Mouse (Mus musculus) neural tube, embryonic 11.5 days (tissue): Measurements from ENCODE around the gene Prkar2a. TPM values are rescaled to one million over a fixed set of nuclear protein-coding genes. Genes with fewer than 3 reads are reported as not detected.

Source experiments
- ATAC-seq: fragments of 200-750 bp; cut with Nextera tagmentation; 2 replicates; pipeline ENCODE4 v1.8.0; 2017; ENCODE audit warnings: moderate number of reproducible peaks, mild to moderate bottlenecking, moderate TSS enrichment, moderate library complexity; ENCODE audit not compliant: insufficient read depth, low FRiP score, low TSS enrichment
- DNase-seq: peaks from one replicate; pipeline ENCODE4 v3.0.0-alpha.2; 2015; ENCODE audit warnings: low spot score
- H3K27ac ChIP-seq: fragments of 300-500 bp; sonication (generic); 2 replicates; pipeline ENCODE4 v1.5.1; 2014; ENCODE audit warnings: low read depth, mild to moderate bottlenecking, low read length
- H3K27me3 ChIP-seq: fragments of 300-500 bp; sonication (generic); 2 replicates; pipeline ENCODE4 v1.6.1; 2014; ENCODE audit warnings: mild to moderate bottlenecking, low read length, mixed read lengths; ENCODE audit not compliant: control insufficient read depth, insufficient read depth
- H3K36me3 ChIP-seq: fragments of 300-500 bp; sonication (generic); 2 replicates; pipeline ENCODE4 v1.6.1; 2014; ENCODE audit warnings: mild to moderate bottlenecking, low read length, moderate library complexity, mixed read lengths; ENCODE audit not compliant: control insufficient read depth, insufficient read depth
- H3K4me1 ChIP-seq: fragments of 300-500 bp; sonication (generic); 2 replicates; pipeline ENCODE4 v1.6.1; 2014; ENCODE audit warnings: low read length, mixed read lengths; ENCODE audit not compliant: control insufficient read depth, insufficient read depth
- H3K4me2 ChIP-seq: fragments of 300-500 bp; sonication (generic); 2 replicates; pipeline ENCODE4 v1.6.1; 2014; ENCODE audit warnings: low read depth, mild to moderate bottlenecking, moderate library complexity
- H3K4me3 ChIP-seq: fragments of 300-500 bp; sonication (generic); 2 replicates; pipeline ENCODE4 v1.5.1; 2014; ENCODE audit warnings: low read depth, low read length
- H3K9ac ChIP-seq: fragments of 300-500 bp; sonication (generic); 2 replicates; pipeline ENCODE4 v1.6.1; 2014; ENCODE audit warnings: mild to moderate bottlenecking, low read length
- H3K9me3 ChIP-seq: fragments of 300-500 bp; sonication (generic); 2 replicates; pipeline ENCODE4 v1.6.1; 2016; ENCODE audit warnings: low read length; ENCODE audit not compliant: control insufficient read depth
- WGBS: fragments of 180-500 bp; shearing (Covaris S2); extraction: QIAGEN DNeasy Blood & Tissue Kit; methylation state at CpG from one replicate; pipeline ENCODE4 v1.1.7; 2014; 5-methylcytosine and 5-hydroxymethylcytosine counted together
- polyA plus RNA-seq: library from polyadenylated mRNA; unstranded; fragments of >200 nt; fragmentation: Nextera tagmentation; extraction: Ambion mirVana; gene quantifications from 2 replicates; pipeline ENCODE4 v1.2.1, GENCODE M21; 2014

Gene Prkar2a
- polyA plus RNA-seq, 1 experiment from 2014 or later: 69.0 TPM

- H3K36me3 ChIP-seq: peaks cover 2% of the 10 kb centered on the region
- no peaks in the 10 kb centered on the region for H3K27me3 ChIP-seq
- DNase-seq: no peak
- no peaks in the 10 kb centered on the region for H3K4me1 ChIP-seq
- no peak overlapping the region for H3K4me2 ChIP-seq
- no peak overlapping the region for H3K9ac ChIP-seq
- ATAC-seq: no peak
- H3K27ac ChIP-seq: no peak overlapping the region
- no peaks in the 10 kb centered on the region for H3K9me3 ChIP-seq
- 91% methylated on average over 10 of the region's 11 CpGs for whole genome bisulfite sequencing
- no peak overlapping the region for H3K4me3 ChIP-seq
Measured at GRCm38 (mm10) chr9:108752142-108752920, 63.2 kb downstream of the Prkar2a start.

- Histone ChIP-seq H3K4me3 (no peak overlapping the region), H3K9ac (no peak overlapping the region), H3K4me1 (no peaks in the 10 kb centered on the region), H3K27me3 (no peaks in the 10 kb centered on the region), H3K4me2 (no peak overlapping the region), H3K9me3 (no peaks in the 10 kb centered on the region), H3K27ac (no peak overlapping the region), H3K36me3 (peaks cover 2% of the 10 kb centered on the region)
- ATAC-seq: no peak
- WGBS: 72% methylated on average over 9 of the region's 9 CpGs
- DNase-seq: peak; percentile 69
Measured at GRCm38 (mm10) chr9:108753326-108753725, 64.2 kb downstream of the Prkar2a start.

- H3K9me3 ChIP-seq: no peaks in the 10 kb centered on the region
- no peaks in the 10 kb centered on the region for H3K27me3 ChIP-seq
- ATAC-seq (no peak), DNase-seq (no peak)
- H3K36me3 ChIP-seq: no peaks in the 10 kb centered on the region; the same call in 1 of the 2 replicates
- 97% methylated on average over 3 of the region's 3 CpGs for WGBS
- H3K4me1 ChIP-seq: no peaks in the 10 kb centered on the region
- no peak overlapping the region for H3K27ac ChIP-seq
- H3K4me2 ChIP-seq: no peak overlapping the region
- H3K4me3 ChIP-seq: no peak overlapping the region
- no peak overlapping the region for H3K9ac ChIP-seq
Measured at GRCm38 (mm10) chr9:108753976-108754375, 64.9 kb downstream of the Prkar2a start.

- Histone ChIP-seq H3K4me3 (no peak overlapping the region), H3K36me3 (no peaks in the 10 kb centered on the region), H3K9me3 (no peaks in the 10 kb centered on the region), H3K9ac (no peak overlapping the region), H3K27me3 (no peaks in the 10 kb centered on the region), H3K4me2 (no peak overlapping the region), H3K4me1 (no peaks in the 10 kb centered on the region), H3K27ac (no peak overlapping the region)
- DNase-seq (no peak), ATAC-seq (no peak)
- WGBS: 91% methylated on average over 5 of the region's 5 CpGs
Measured at GRCm38 (mm10) chr9:108754423-108754822, 65.3 kb downstream of the Prkar2a start.

GRCm38 (mm10) chr9:108757406-108757805 lies 68.3 kb downstream of the Prkar2a start:
- DNase-seq: no peak
- no peak for ATAC-seq
- Histone ChIP-seq H3K27me3 (no peaks in the 10 kb centered on the region), H3K9me3 (no peaks in the 10 kb centered on the region), H3K27ac (no peak overlapping the region), H3K4me1 (no peaks in the 10 kb centered on the region), H3K4me3 (no peak overlapping the region), H3K4me2 (no peak overlapping the region), H3K36me3 (no peaks in the 10 kb centered on the region), H3K9ac (no peak overlapping the region)
- WGBS: 81% methylated on average over 6 of the region's 6 CpGs

- no peak for DNase-seq
Measured at GRCm38 (mm10) chr9:108759121-108759520, 70.0 kb downstream of the Prkar2a start.

GRCm38 (mm10) chr9:108759805-108760204 lies 70.7 kb downstream of the Prkar2a start:
- no peaks in the 10 kb centered on the region for H3K36me3 ChIP-seq
- WGBS: 63% methylated on average over 2 of the region's 2 CpGs
- no peaks in the 10 kb centered on the region for H3K9me3 ChIP-seq
- H3K27me3 ChIP-seq: no peaks in the 10 kb centered on the region
- H3K4me1 ChIP-seq: no peaks in the 10 kb centered on the region
- H3K9ac ChIP-seq: no peak overlapping the region
- DNase-seq (peak; percentile 44), ATAC-seq (no peak)
- H3K4me2 ChIP-seq: no peak overlapping the region
- no peak overlapping the region for H3K27ac ChIP-seq
- H3K4me3 ChIP-seq: no peak overlapping the region

More at GRCm38 (mm10) chr9:108759121-108759520, 70.0 kb downstream of the Prkar2a start:
- H3K9me3 ChIP-seq: no peaks in the 10 kb centered on the region
- no peaks in the 10 kb centered on the region for H3K4me1 ChIP-seq
- no peak overlapping the region for H3K9ac ChIP-seq
- no peak overlapping the region for H3K4me2 ChIP-seq
- H3K27me3 ChIP-seq: no peaks in the 10 kb centered on the region
- no peak overlapping the region for H3K27ac ChIP-seq
- ATAC-seq: no peak
- H3K36me3 ChIP-seq: no peaks in the 10 kb centered on the region
- 97% methylated on average over 20 of the region's 20 CpGs for WGBS
- H3K4me3 ChIP-seq: no peak overlapping the region

GRCm38 (mm10) chr9:108761561-108761960 lies 72.4 kb downstream of the Prkar2a start:
- ATAC-seq: no peak
- no peaks in the 10 kb centered on the region for H3K4me1 ChIP-seq
- no peak for DNase-seq
- H3K4me3 ChIP-seq: no peak overlapping the region
- H3K9me3 ChIP-seq: no peaks in the 10 kb centered on the region
- H3K36me3 ChIP-seq: no peaks in the 10 kb centered on the region
- no peak overlapping the region for H3K27ac ChIP-seq
- H3K27me3 ChIP-seq: no peaks in the 10 kb centered on the region
- H3K9ac ChIP-seq: no peak overlapping the region
- H3K4me2 ChIP-seq: no peak overlapping the region

- no peaks in the 10 kb centered on the region for H3K9me3 ChIP-seq
- H3K4me3 ChIP-seq: no peak overlapping the region
- no peak overlapping the region for H3K27ac ChIP-seq
- H3K9ac ChIP-seq: no peak overlapping the region
- H3K4me1 ChIP-seq: no peaks in the 10 kb centered on the region
- H3K27me3 ChIP-seq: no peaks in the 10 kb centered on the region
- no peak overlapping the region for H3K4me2 ChIP-seq
- 83% methylated on average over 10 of the region's 10 CpGs for WGBS
- DNase-seq (no peak), ATAC-seq (no peak)
- no peaks in the 10 kb centered on the region for H3K36me3 ChIP-seq
Measured at GRCm38 (mm10) chr9:108764971-108765370, 75.9 kb downstream of the Prkar2a start.
